In genomic region chr16:17055584-17055983, GRCm38 (mm10) we compare ENCODE assay signal across 14 mouse cellular contexts. TPM values are rescaled to one million over a fixed set of nuclear protein-coding genes. Genes with fewer than 3 reads are reported as not detected.
DNase-seq lines count a peak whose midpoint lies in the region; ATAC-seq and TF ChIP-seq lines count a peak whose summit lies in the region.
"Had no signal": no experiment of that assay in that cellular context is flagged by ENCODE, and none has a peak within 500 bp of the region (broad histone marks: within the 10 kb centered on the region; RNA-seq: fewer than 3 reads in every experiment).

No protein-coding gene starts in this region.

- H3K4me1 ChIP-seq in hindbrain, embryonic 11.5 days (replicated peaks; ENCODE audit: control insufficient read depth, insufficient read depth, low read length): no peaks in the 10 kb centered on the region
- peaks cover 9% of the 10 kb centered on the region; the same call in 1 of the 2 replicates for H3K4me1 ChIP-seq in hindbrain, embryonic 10.5 days (replicated peaks)
- H3K4me1 ChIP-seq in forebrain, embryonic 11.5 days (replicated peaks; ENCODE audit: control insufficient read depth, insufficient read depth, low read length): no peaks in the 10 kb centered on the region
- H3K4me1 ChIP-seq in hindbrain, postnatal 0 days (ENCODE audit: insufficient read depth, low read length): peaks cover 11% of the 10 kb centered on the region; the same call in 1 of the 2 replicates
- H3K4me1 ChIP-seq in neural tube, embryonic 14.5 days (ENCODE audit: control insufficient read depth, insufficient read depth, low read length): 0 out of 2 replicates have a peak, but pooled peaks cover 4% of the 10 kb centered on the region
- H3K4me1 ChIP-seq: megakaryocyte, embryonic 14.5 days; stomach, embryonic 15.5 days had no signal

- H3K27me3 ChIP-seq in hindbrain, embryonic 11.5 days (ENCODE audit: control insufficient read depth, insufficient read depth, low read length): no peaks in the 10 kb centered on the region
- no peaks in the 10 kb centered on the region for H3K27me3 ChIP-seq in hindbrain, embryonic 10.5 days (ENCODE audit: insufficient read depth, poor library complexity, severe bottlenecking)
- no peaks in the 10 kb centered on the region for H3K27me3 ChIP-seq in forebrain, embryonic 11.5 days (ENCODE audit: control insufficient read depth, insufficient read depth, low read length)
- H3K27me3 ChIP-seq in hindbrain, postnatal 0 days (ENCODE audit: insufficient read depth, low read length): no peaks in the 10 kb centered on the region
- no peaks in the 10 kb centered on the region for H3K27me3 ChIP-seq in neural tube, embryonic 14.5 days (ENCODE audit: control insufficient read depth, insufficient read depth, low read length)
- H3K27me3 ChIP-seq: stomach, embryonic 15.5 days had no signal

- no peak for DNase-seq in hindbrain, embryonic 11.5 days (ENCODE audit: low spot score)
- no peak for DNase-seq in hindbrain, embryonic 10.5 days (ENCODE audit: low spot score)
- peak; percentile 48 for DNase-seq in forebrain, embryonic 11.5 days (ENCODE audit: low spot score)
- peak; percentile 62 for DNase-seq in hindbrain, postnatal 0 days (ENCODE audit: low spot score)
- no peak for DNase-seq in cerebellum, postnatal 14 days
- DNase-seq in gastrocnemius, postnatal 36 days: no peak
- DNase-seq: heart, postnatal 10 days; kidney, adult 9 months had no signal

- WGBS in hindbrain, embryonic 11.5 days: 51% methylated on average over 3 of the region's 3 CpGs
- WGBS in hindbrain, embryonic 10.5 days: 54% methylated on average over 3 of the region's 3 CpGs
- WGBS in forebrain, embryonic 11.5 days: 35% methylated on average over 3 of the region's 3 CpGs
- 24% methylated on average over 3 of the region's 3 CpGs for WGBS in hindbrain, postnatal 0 days
- WGBS in neural tube, embryonic 14.5 days: 46% methylated on average over 3 of the region's 3 CpGs

- H3K27ac ChIP-seq in hindbrain, embryonic 11.5 days (ENCODE audit: low read depth, low read length): no peak overlapping the region
- H3K27ac ChIP-seq in hindbrain, embryonic 10.5 days: no peak overlapping the region
- no peak overlapping the region for H3K27ac ChIP-seq in forebrain, embryonic 11.5 days (ENCODE audit: low read depth, low read length)
- H3K27ac ChIP-seq in hindbrain, postnatal 0 days: no peak overlapping the region; the same call in 1 of the 2 replicates
- no peak overlapping the region for H3K27ac ChIP-seq in neural tube, embryonic 14.5 days (ENCODE audit: low read depth, low read length)
- H3K27ac ChIP-seq: limb, embryonic 10.5 days; stomach, embryonic 15.5 days had no signal

- H3K9me3 ChIP-seq in hindbrain, embryonic 11.5 days (ENCODE audit: control insufficient read depth, low read length): no peaks in the 10 kb centered on the region
- H3K9me3 ChIP-seq in hindbrain, embryonic 10.5 days: no peaks in the 10 kb centered on the region
- no peaks in the 10 kb centered on the region for H3K9me3 ChIP-seq in forebrain, embryonic 11.5 days (ENCODE audit: control insufficient read depth, low read length)
- no peaks in the 10 kb centered on the region for H3K9me3 ChIP-seq in hindbrain, postnatal 0 days (ENCODE audit: low read length)
- H3K9me3 ChIP-seq in neural tube, embryonic 14.5 days (ENCODE audit: control insufficient read depth, low read length): no peaks in the 10 kb centered on the region
- H3K9me3 ChIP-seq: limb, embryonic 10.5 days; megakaryocyte, embryonic 14.5 days; stomach, embryonic 15.5 days had no signal

- H3K36me3 ChIP-seq in hindbrain, embryonic 11.5 days (ENCODE audit: control insufficient read depth, insufficient read depth, low read length): no peaks in the 10 kb centered on the region
- no peaks in the 10 kb centered on the region for H3K36me3 ChIP-seq in hindbrain, embryonic 10.5 days
- H3K36me3 ChIP-seq in forebrain, embryonic 11.5 days (ENCODE audit: control insufficient read depth, insufficient read depth, low read length): no peaks in the 10 kb centered on the region
- H3K36me3 ChIP-seq in hindbrain, postnatal 0 days (ENCODE audit: insufficient read depth, low read length): no peaks in the 10 kb centered on the region
- H3K36me3 ChIP-seq in neural tube, embryonic 14.5 days (ENCODE audit: control insufficient read depth, insufficient read depth, low read length): no peaks in the 10 kb centered on the region
- H3K36me3 ChIP-seq: stomach, embryonic 15.5 days had no signal

- H3K4me2 ChIP-seq in hindbrain, embryonic 11.5 days (replicated peaks; ENCODE audit: low read depth, low read length): no peak overlapping the region
- H3K4me2 ChIP-seq in forebrain, embryonic 11.5 days (ENCODE audit: low read depth, low read length, severe bottlenecking): no peak overlapping the region
- no peak overlapping the region for H3K4me2 ChIP-seq in hindbrain, postnatal 0 days (ENCODE audit: low read depth, low read length)
- H3K4me2 ChIP-seq in neural tube, embryonic 14.5 days (ENCODE audit: low read depth, low read length): no peak overlapping the region
- H3K4me2 ChIP-seq: stomach, embryonic 15.5 days had no signal

- intact Hi-C loops in gastrocnemius, postnatal 36 days (cut with DNase I): no loop called here

- no peak overlapping the region for H3K4me3 ChIP-seq in hindbrain, embryonic 11.5 days (ENCODE audit: low read depth, low read length)
- H3K4me3 ChIP-seq in hindbrain, embryonic 10.5 days: no peak overlapping the region
- no peak overlapping the region for H3K4me3 ChIP-seq in forebrain, embryonic 11.5 days (ENCODE audit: low read depth, low read length)
- no peak overlapping the region for H3K4me3 ChIP-seq in hindbrain, postnatal 0 days (ENCODE audit: low read length)
- no peak overlapping the region for H3K4me3 ChIP-seq in neural tube, embryonic 14.5 days (ENCODE audit: low read depth, low read length)
- H3K4me3 ChIP-seq: erythroblast, embryonic 14.5 days; limb, embryonic 10.5 days; megakaryocyte, embryonic 14.5 days; stomach, embryonic 15.5 days had no signal

- no peak overlapping the region for H3K9ac ChIP-seq in hindbrain, embryonic 11.5 days (ENCODE audit: low read depth, low read length)
- no peak overlapping the region for H3K9ac ChIP-seq in forebrain, embryonic 11.5 days (ENCODE audit: low read length)
- H3K9ac ChIP-seq in hindbrain, postnatal 0 days (replicated peaks; ENCODE audit: low read length): no peak overlapping the region
- no peak overlapping the region for H3K9ac ChIP-seq in neural tube, embryonic 14.5 days (replicated peaks; ENCODE audit: low read depth, low read length)
- H3K9ac ChIP-seq: stomach, embryonic 15.5 days had no signal

- no peak for TF ChIP-seq CTCF in hindbrain, postnatal 0 days (IDR thresholded peaks at IDR 0.05; ENCODE audit: low read depth)

- peak; percentile 51; the same call in 1 of the 2 replicates for ATAC-seq in hindbrain, embryonic 11.5 days (ENCODE audit: low FRiP score)
- ATAC-seq in forebrain, embryonic 11.5 days (replicated peaks; ENCODE audit: low FRiP score): peak; percentile 55
- ATAC-seq in hindbrain, postnatal 0 days: peak; percentile 62
- peak; percentile 62; the same call in 1 of the 2 replicates for ATAC-seq in neural tube, embryonic 14.5 days (ENCODE audit: low read depth)
- ATAC-seq in erythroblast, adult 5-6 weeks (replicated peaks; ENCODE audit: low FRiP score, poor library complexity, severe bottlenecking): no peak

RNA-seq across cellular contexts. Expression of gene Ypel1, which starts 13.9 kb away (rescaled TPM):
- polyA plus RNA-seq in hindbrain, embryonic 11.5 days (2014; fragmentation: Nextera tagmentation; extraction: Ambion mirVana): 91.6 and 108 TPM in 2 replicates
- 103 and 104 TPM in 2 replicates for polyA plus RNA-seq in hindbrain, embryonic 10.5 days (2016; fragmentation: Nextera tagmentation; extraction: Ambion mirVana)
- 119 and 130 TPM in 2 replicates for polyA plus RNA-seq in forebrain, embryonic 11.5 days (2014; fragmentation: Nextera tagmentation; extraction: Ambion mirVana)
- total RNA-seq in hindbrain, postnatal 0 days (2014; rRNA removed): 39.8 and 41.9 TPM in 2 replicates
- polyA plus RNA-seq in hindbrain, postnatal 0 days (2015; fragmentation: Nextera tagmentation; extraction: Ambion mirVana): 66.3 and 66.8 TPM in 2 replicates
- polyA plus RNA-seq in neural tube, embryonic 14.5 days (2014; fragmentation: Nextera tagmentation; extraction: Ambion mirVana): 109 and 129 TPM in 2 replicates
- under 1 TPM; 0.69 to 0.94 TPM for total RNA-seq in gastrocnemius, postnatal 36 days (2021)
- total RNA-seq in erythroblast, adult 5-6 weeks (2015; ENCODE audit: low replicate concordance): not detected in 2 replicates
- total RNA-seq in erythroblast, adult 5-6 weeks (2017; ENCODE audit: low replicate concordance): not detected in 2 replicates

RNA-seq across cellular contexts. Expression of gene Ppil2, which starts 55.5 kb away (rescaled TPM):
- 149 and 154 TPM in 2 replicates for polyA plus RNA-seq in hindbrain, embryonic 11.5 days (2014; fragmentation: Nextera tagmentation; extraction: Ambion mirVana)
- 159 and 177 TPM in 2 replicates for polyA plus RNA-seq in hindbrain, embryonic 10.5 days (2016; fragmentation: Nextera tagmentation; extraction: Ambion mirVana)
- polyA plus RNA-seq in forebrain, embryonic 11.5 days (2014; fragmentation: Nextera tagmentation; extraction: Ambion mirVana): 153 and 156 TPM in 2 replicates
- total RNA-seq in hindbrain, postnatal 0 days (2014; rRNA removed): 93.7 and 98.4 TPM in 2 replicates
- polyA plus RNA-seq in hindbrain, postnatal 0 days (2015; fragmentation: Nextera tagmentation; extraction: Ambion mirVana): 102 and 106 TPM in 2 replicates
- polyA plus RNA-seq in neural tube, embryonic 14.5 days (2014; fragmentation: Nextera tagmentation; extraction: Ambion mirVana): 131 and 143 TPM in 2 replicates
- 10 to 100 TPM; 23.2 to 29.4 TPM for total RNA-seq in gastrocnemius, postnatal 36 days (2021)
- 35.1 and 36.7 TPM in 2 replicates for total RNA-seq in erythroblast, adult 5-6 weeks (2015; ENCODE audit: low replicate concordance)
- 57.7 and 79.4 TPM in 2 replicates for total RNA-seq in erythroblast, adult 5-6 weeks (2017; ENCODE audit: low replicate concordance)

Comparison
In these comparisons a context has a peak if more than half of its experiments do, and no peak if none do; other contexts are left out.
1. DNase-seq: peak in forebrain, embryonic 11.5 days (single experiment) and hindbrain, postnatal 0 days (single experiment); none in hindbrain, embryonic 11.5 days (single experiment), hindbrain, embryonic 10.5 days (single experiment), cerebellum, postnatal 14 days (0 of 2) and gastrocnemius, postnatal 36 days (0 of 2).